Mouse (Mus musculus) heart, embryonic 12.5 days (tissue): Measurements from ENCODE around the gene Tln1. TPM values are rescaled to one million over a fixed set of nuclear protein-coding genes. Genes with fewer than 3 reads are reported as not detected.

ENCODE experiments used
- ATAC-seq: fragments of 200-750 bp; cut with Nextera tagmentation; 2 replicates; pipeline ENCODE4 v1.8.0; 2017; ENCODE audit warnings: moderate TSS enrichment, moderate library complexity; ENCODE audit not compliant: insufficient number of reproducible peaks, low FRiP score
- H3K27ac ChIP-seq: fragments of 300-500 bp; sonication (generic); 2 replicates; pipeline ENCODE4 v1.5.1; 2016; ENCODE audit warnings: mild to moderate bottlenecking, moderate library complexity; ENCODE audit not compliant: poor library complexity, severe bottlenecking
- H3K27me3 ChIP-seq: fragments of 300-500 bp; sonication (generic); replicated peaks from 2 replicates; pipeline ENCODE4 v1.6.1; 2016; ENCODE audit warnings: mild to moderate bottlenecking, moderate library complexity
- H3K36me3 ChIP-seq: fragments of 300-500 bp; sonication (generic); 2 replicates; pipeline ENCODE4 v1.6.1; 2016; ENCODE audit warnings: mild to moderate bottlenecking, moderate library complexity
- H3K4me1 ChIP-seq: fragments of 300-500 bp; sonication (generic); replicated peaks from 2 replicates; pipeline ENCODE4 v1.6.1; 2016; ENCODE audit warnings: mild to moderate bottlenecking
- H3K4me2 ChIP-seq: fragments of 300-500 bp; sonication (generic); 2 replicates; pipeline ENCODE4 v1.6.1; 2016; ENCODE audit warnings: mild to moderate bottlenecking, moderate library complexity
- H3K4me3 ChIP-seq: fragments of 300-500 bp; sonication (generic); 2 replicates; pipeline ENCODE4 v1.5.1; 2016; ENCODE audit warnings: mild to moderate bottlenecking
- H3K9ac ChIP-seq: fragments of 300-500 bp; sonication (generic); 2 replicates; pipeline ENCODE4 v1.6.1; 2016; ENCODE audit warnings: mild to moderate bottlenecking, moderate library complexity
- H3K9me3 ChIP-seq: fragments of 300-500 bp; sonication (generic); replicated peaks from 2 replicates; pipeline ENCODE4 v1.6.1; 2016; ENCODE audit warnings: mild to moderate bottlenecking, moderate library complexity
- WGBS: fragments of 180-500 bp; shearing (Covaris S2); methylation state at CpG from one replicate; pipeline ENCODE4 v1.1.7; 2016; 5-methylcytosine and 5-hydroxymethylcytosine counted together
- polyA plus RNA-seq: library from polyadenylated mRNA; unstranded; fragments of >200 nt; fragmentation: Nextera tagmentation; extraction: Ambion mirVana; gene quantifications from 2 replicates; pipeline ENCODE4 v1.2.1, GENCODE M21; 2016

The Tln1 gene
- polyA plus RNA-seq, 1 experiment from 2014 or later = 117 TPM

GRCm38 (mm10) chr4:43536031-43536430 lies 26.5 kb downstream of the Tln1 start:
- Histone ChIP-seq H3K27ac (no peak overlapping the region), H3K4me1 (peaks cover 7% of the 10 kb centered on the region; the same call in 1 of the 2 replicates), H3K4me2 (no peak overlapping the region), H3K4me3 (no peak overlapping the region), H3K9ac (no peak overlapping the region), H3K9me3 (no peaks in the 10 kb centered on the region), H3K27me3 (no peaks in the 10 kb centered on the region), H3K36me3 (peaks cover 97% of the 10 kb centered on the region)
- WGBS = 90% methylated on average over 9 of the region's 9 CpGs
- ATAC-seq = no peak

GRCm38 (mm10) chr4:43535628-43536027 lies 26.9 kb downstream of the Tln1 start:
- 92% methylated on average over 8 of the region's 8 CpGs for WGBS
- Histone ChIP-seq H3K27ac (no peak overlapping the region), H3K27me3 (no peaks in the 10 kb centered on the region), H3K4me2 (no peak overlapping the region), H3K36me3 (peaks cover 98% of the 10 kb centered on the region), H3K9me3 (no peaks in the 10 kb centered on the region), H3K4me3 (no peak overlapping the region), H3K4me1 (peaks cover 11% of the 10 kb centered on the region), H3K9ac (no peak overlapping the region)
- no peak for ATAC-seq

GRCm38 (mm10) chr4:43533270-43533669 lies 29.2 kb downstream of the Tln1 start:
- Histone ChIP-seq H3K36me3 (peaks cover 75% of the 10 kb centered on the region), H3K4me2 (no peak overlapping the region), H3K9me3 (no peaks in the 10 kb centered on the region), H3K4me1 (peaks cover 20% of the 10 kb centered on the region), H3K27me3 (no peaks in the 10 kb centered on the region), H3K4me3 (no peak overlapping the region), H3K27ac (no peak overlapping the region), H3K9ac (no peak overlapping the region)
- ATAC-seq = no peak
- 86% methylated on average over 9 of the region's 9 CpGs for WGBS

GRCm38 (mm10) chr4:43530581-43530980 lies 31.9 kb downstream of the Tln1 start:
- WGBS = 18% methylated on average over 7 of the region's 7 CpGs
- Histone ChIP-seq H3K27ac (peak overlapping the region; percentile 51; the same call in 1 of the 2 replicates), H3K4me3 (no peak overlapping the region), H3K9ac (no peak overlapping the region), H3K9me3 (no peaks in the 10 kb centered on the region), H3K4me1 (peaks cover 20% of the 10 kb centered on the region), H3K36me3 (peaks cover 49% of the 10 kb centered on the region), H3K4me2 (no peak overlapping the region), H3K27me3 (0 out of 2 replicates have a peak, but pooled peaks cover 4% of the 10 kb centered on the region)
- ATAC-seq = no peak

- 39% methylated on average over 8 of the region's 8 CpGs for WGBS
- no peak overlapping the region for H3K4me3 ChIP-seq
- ATAC-seq = 0 out of 2 replicates have a peak, but pooled peaks have one; percentile 22
- H3K27ac ChIP-seq = peak overlapping the region; percentile 51
- H3K4me2 ChIP-seq = no peak overlapping the region
- H3K4me1 ChIP-seq = peaks cover 23% of the 10 kb centered on the region
- H3K36me3 ChIP-seq = peaks cover 44% of the 10 kb centered on the region
- H3K9ac ChIP-seq = no peak overlapping the region
- H3K9me3 ChIP-seq = no peaks in the 10 kb centered on the region
- H3K27me3 ChIP-seq = 0 out of 2 replicates have a peak, but pooled peaks cover 4% of the 10 kb centered on the region
Observed at GRCm38 (mm10) chr4:43530081-43530501, 32.4 kb downstream of the Tln1 start.

GRCm38 (mm10) chr4:43528487-43528886 lies 34.0 kb downstream of the Tln1 start:
- no peak for ATAC-seq
- Histone ChIP-seq H3K27me3 (0 out of 2 replicates have a peak, but pooled peaks cover 9% of the 10 kb centered on the region), H3K4me1 (peaks cover 36% of the 10 kb centered on the region), H3K27ac (no peak overlapping the region), H3K4me3 (no peak overlapping the region), H3K36me3 (peaks cover 28% of the 10 kb centered on the region), H3K4me2 (no peak overlapping the region), H3K9ac (no peak overlapping the region), H3K9me3 (no peaks in the 10 kb centered on the region)
- 73% methylated on average over 9 of the region's 9 CpGs for WGBS

GRCm38 (mm10) chr4:43527880-43528279 lies 34.6 kb downstream of the Tln1 start:
- Histone ChIP-seq H3K36me3 (peaks cover 22% of the 10 kb centered on the region), H3K4me3 (no peak overlapping the region), H3K4me1 (peaks cover 38% of the 10 kb centered on the region), H3K27me3 (0 out of 2 replicates have a peak, but pooled peaks cover 11% of the 10 kb centered on the region), H3K4me2 (no peak overlapping the region), H3K9me3 (no peaks in the 10 kb centered on the region), H3K27ac (no peak overlapping the region), H3K9ac (no peak overlapping the region)
- no peak for ATAC-seq
- 64% methylated on average over 5 of the region's 5 CpGs for WGBS

GRCm38 (mm10) chr4:43519956-43520355 lies 42.5 kb downstream of the Tln1 start:
- H3K4me1 ChIP-seq = peaks cover 74% of the 10 kb centered on the region
- H3K9me3 ChIP-seq = no peaks in the 10 kb centered on the region
- 11% methylated on average over 6 of the region's 6 CpGs for WGBS
- ATAC-seq = no peak
- 0 out of 2 replicates have a peak overlapping the region, but pooled peaks have one; percentile 3 for H3K9ac ChIP-seq
- H3K27me3 ChIP-seq = peaks cover 11% of the 10 kb centered on the region; the same call in 1 of the 2 replicates
- peak overlapping the region; percentile 48 for H3K27ac ChIP-seq
- 0 out of 2 replicates have a peak overlapping the region, but pooled peaks have one; percentile 7 for H3K4me3 ChIP-seq
- peak overlapping the region; percentile 88 for H3K4me2 ChIP-seq
- H3K36me3 ChIP-seq = peaks cover 39% of the 10 kb centered on the region

- peak overlapping the region; percentile 13; the same call in 1 of the 2 replicates for H3K9ac ChIP-seq
Observed at GRCm38 (mm10) chr4:43519551-43519950, 42.9 kb downstream of the Tln1 start.

GRCm38 (mm10) chr4:43515764-43516708 lies 46.5 kb downstream of the Tln1 start:
- H3K9me3 ChIP-seq = no peaks in the 10 kb centered on the region
- 64% methylated on average over 11 of the region's 11 CpGs for WGBS
- ATAC-seq = no peak
- peaks cover 69% of the 10 kb centered on the region for H3K4me1 ChIP-seq
- no peak overlapping the region for H3K27ac ChIP-seq
- peaks cover 45% of the 10 kb centered on the region for H3K36me3 ChIP-seq
- no peaks in the 10 kb centered on the region for H3K27me3 ChIP-seq
- H3K4me3 ChIP-seq = no peak overlapping the region
- H3K9ac ChIP-seq = no peak overlapping the region
- no peak overlapping the region for H3K4me2 ChIP-seq

More at GRCm38 (mm10) chr4:43519551-43519950, 42.9 kb downstream of the Tln1 start:
- H3K4me2 ChIP-seq = peak overlapping the region; percentile 88
- H3K4me3 ChIP-seq = 0 out of 2 replicates have a peak overlapping the region, but pooled peaks have one; percentile 7
- no peak overlapping the region for H3K27ac ChIP-seq
- no peaks in the 10 kb centered on the region for H3K9me3 ChIP-seq
- peaks cover 11% of the 10 kb centered on the region; the same call in 1 of the 2 replicates for H3K27me3 ChIP-seq
- peaks cover 42% of the 10 kb centered on the region for H3K36me3 ChIP-seq
- ATAC-seq = no peak
- H3K4me1 ChIP-seq = peaks cover 74% of the 10 kb centered on the region
- WGBS = 27% methylated on average over 10 of the region's 10 CpGs

- Histone ChIP-seq H3K36me3 (peaks cover 38% of the 10 kb centered on the region), H3K4me2 (no peak overlapping the region), H3K4me3 (no peak overlapping the region), H3K9me3 (no peaks in the 10 kb centered on the region), H3K4me1 (peaks cover 55% of the 10 kb centered on the region), H3K27ac (no peak overlapping the region), H3K27me3 (no peaks in the 10 kb centered on the region), H3K9ac (no peak overlapping the region)
- 60% methylated on average over 4 of the region's 4 CpGs for WGBS
- no peak for ATAC-seq
Observed at GRCm38 (mm10) chr4:43513791-43514190, 48.7 kb downstream of the Tln1 start.
